Mouse (Mus musculus): ENCODE measurements around the gene Txlna.

- no peak for TF ChIP-seq CTCF (IDR thresholded peaks at IDR 0.05)
- no peak for TF ChIP-seq EP300 (IDR thresholded peaks at IDR 0.05)
Observed at GRCm38 (mm10) chr4:129582251-129582650, 58.6 kb downstream of the Txlna start.
